Mouse (Mus musculus): Measurements from ENCODE around the gene Bbx.

Bbx gene

GRCm38 (mm10) chr16:50318255-50318654 is 113.9 kb downstream of the Bbx start:
- DNase-seq (ENCODE audit: low read depth in 2 of 2, low spot score in 2 of 2) = no peak

GRCm38 (mm10) chr16:50315349-50315969 is 116.7 kb downstream of the Bbx start:
- DNase-seq (ENCODE audit: low read depth in 2 of 2, low spot score in 2 of 2) = peak in 1 of 2 experiments; percentile 7

- no peak for DNase-seq (ENCODE audit: low read depth in 2 of 2, low spot score in 2 of 2)
These were observed 120.6 kb downstream of the Bbx start for GRCm38 (mm10) chr16:50311588-50311987.

- DNase-seq (ENCODE audit: low read depth in 2 of 2, low spot score in 2 of 2) = no peak
These were observed 122.7 kb downstream of the Bbx start for GRCm38 (mm10) chr16:50309411-50310042.

GRCm38 (mm10) chr16:50308256-50308655 is 123.9 kb downstream of the Bbx start:
- no peak for DNase-seq (ENCODE audit: low read depth in 2 of 2, low spot score in 2 of 2)

- DNase-seq (ENCODE audit: low read depth in 2 of 2, low spot score in 2 of 2) = no peak
These were observed 125.0 kb downstream of the Bbx start for GRCm38 (mm10) chr16:50307231-50307630.

GRCm38 (mm10) chr16:50306727-50307126 is 125.5 kb downstream of the Bbx start:
- no peak for DNase-seq (ENCODE audit: low read depth in 2 of 2, low spot score in 2 of 2)

GRCm38 (mm10) chr16:50305156-50305555 is 127.0 kb downstream of the Bbx start:
- DNase-seq (ENCODE audit: low read depth in 2 of 2, low spot score in 2 of 2) = no peak

GRCm38 (mm10) chr16:50302566-50302965 is 129.6 kb downstream of the Bbx start:
- DNase-seq (ENCODE audit: low read depth in 2 of 2, low spot score in 2 of 2) = no peak

- DNase-seq (ENCODE audit: low read depth in 2 of 2, low spot score in 2 of 2) = no peak
These were observed 133.3 kb downstream of the Bbx start for GRCm38 (mm10) chr16:50298743-50299443.

GRCm38 (mm10) chr16:50293502-50294228 is 138.5 kb downstream of the Bbx start:
- no peak for DNase-seq (ENCODE audit: low read depth in 2 of 2, low spot score in 2 of 2)

- DNase-seq (ENCODE audit: low read depth in 2 of 2, low spot score in 2 of 2) = no peak
These were observed 139.4 kb downstream of the Bbx start for GRCm38 (mm10) chr16:50292834-50293233.

GRCm38 (mm10) chr16:50289764-50290163 is 142.4 kb downstream of the Bbx start:
- DNase-seq (ENCODE audit: low read depth in 2 of 2, low spot score in 2 of 2) = no peak

- no peak for DNase-seq (ENCODE audit: low read depth in 2 of 2, low spot score in 2 of 2)
These were observed 159.4 kb downstream of the Bbx start for GRCm38 (mm10) chr16:50272813-50273212.

GRCm38 (mm10) chr16:50262647-50263046 is 169.5 kb downstream of the Bbx start:
- DNase-seq (ENCODE audit: low read depth in 2 of 2, low spot score in 2 of 2) = no peak

GRCm38 (mm10) chr16:50262209-50262608 is 170.0 kb downstream of the Bbx start:
- DNase-seq (ENCODE audit: low read depth in 2 of 2, low spot score in 2 of 2) = no peak

- DNase-seq (ENCODE audit: low read depth in 2 of 2, low spot score in 2 of 2) = no peak
These were observed 170.4 kb downstream of the Bbx start for GRCm38 (mm10) chr16:50261741-50262140.

- no peak for DNase-seq (ENCODE audit: low read depth in 2 of 2, low spot score in 2 of 2)
These were observed 177.5 kb downstream of the Bbx start for GRCm38 (mm10) chr16:50254522-50255159.

- no peak for DNase-seq (ENCODE audit: low read depth in 2 of 2, low spot score in 2 of 2)
These were observed 180.7 kb downstream of the Bbx start for GRCm38 (mm10) chr16:50251417-50251975.

GRCm38 (mm10) chr16:50250469-50250868 is 181.7 kb downstream of the Bbx start:
- no peak for DNase-seq (ENCODE audit: low read depth in 2 of 2, low spot score in 2 of 2)

GRCm38 (mm10) chr16:50249036-50249435 is 183.2 kb downstream of the Bbx start:
- DNase-seq (ENCODE audit: low read depth in 2 of 2, low spot score in 2 of 2) = no peak
